Mouse (Mus musculus): ENCODE results near the gene Hpn.

The Hpn gene

GRCm38 (mm10) chr7:31052636-31053434 is 62.3 kb downstream of the Hpn start:
- no peak for DNase-seq

DNA sequence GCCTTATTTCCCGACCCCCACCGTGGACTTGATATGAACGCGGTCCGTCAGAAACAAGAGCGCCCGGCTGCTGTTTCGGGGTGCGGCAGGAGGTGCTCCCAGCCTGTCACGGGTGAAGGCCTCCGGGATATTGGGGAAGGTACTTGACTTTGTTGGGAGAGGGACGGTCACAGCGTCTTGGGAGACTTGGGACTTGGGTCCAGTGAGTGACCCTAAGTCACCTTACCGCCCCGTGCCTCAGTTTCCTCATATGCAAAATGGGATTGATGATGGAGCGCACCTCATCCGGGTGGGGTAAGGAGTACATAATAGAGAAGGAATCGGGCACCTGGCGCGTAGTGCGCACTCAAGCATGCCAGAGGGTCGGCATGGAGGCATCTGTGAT is 62.8 kb downstream of the Hpn start:
- DNase-seq: no peak

DNA sequence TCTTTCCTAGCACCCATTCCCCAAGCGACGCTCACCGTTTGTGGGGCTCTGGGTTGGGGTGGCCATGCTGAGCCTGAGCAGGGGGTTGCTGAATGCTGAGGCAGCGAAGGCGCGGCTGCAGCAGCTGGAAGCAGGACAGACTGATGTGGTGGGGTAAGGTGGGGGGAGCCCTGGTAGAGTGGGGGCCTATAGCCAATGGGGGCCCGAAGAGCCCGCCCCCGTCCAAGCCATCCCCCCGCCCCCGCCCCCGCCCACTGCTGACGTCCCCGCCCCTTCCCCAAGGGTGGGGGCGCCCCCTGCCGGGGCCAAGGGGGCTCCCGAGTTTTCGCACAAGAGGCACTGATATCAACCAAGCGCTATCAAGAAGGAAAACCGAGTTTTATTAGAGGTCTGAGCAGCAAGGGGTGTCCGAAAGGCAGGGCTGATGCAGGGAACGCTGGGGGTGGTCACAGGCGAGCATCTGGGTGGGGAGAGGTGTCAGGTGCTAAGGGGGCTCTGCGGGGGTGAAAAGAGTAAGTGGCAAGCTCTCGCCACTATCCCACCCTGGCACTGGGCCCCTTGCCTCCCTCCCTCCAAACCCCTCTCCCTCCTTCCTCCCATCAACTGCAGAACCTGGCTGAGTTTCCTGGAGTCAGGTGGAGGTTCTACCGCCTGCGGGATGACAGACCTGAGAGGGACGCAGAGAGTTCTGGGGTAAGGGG is 63.6 kb downstream of the Hpn start, which contains the start of gene Fxyd7:
Fxyd7 (minus strand) TSS at position 147 of the 701 bp plus-strand sequence.
- DNase-seq: no peak

DNA sequence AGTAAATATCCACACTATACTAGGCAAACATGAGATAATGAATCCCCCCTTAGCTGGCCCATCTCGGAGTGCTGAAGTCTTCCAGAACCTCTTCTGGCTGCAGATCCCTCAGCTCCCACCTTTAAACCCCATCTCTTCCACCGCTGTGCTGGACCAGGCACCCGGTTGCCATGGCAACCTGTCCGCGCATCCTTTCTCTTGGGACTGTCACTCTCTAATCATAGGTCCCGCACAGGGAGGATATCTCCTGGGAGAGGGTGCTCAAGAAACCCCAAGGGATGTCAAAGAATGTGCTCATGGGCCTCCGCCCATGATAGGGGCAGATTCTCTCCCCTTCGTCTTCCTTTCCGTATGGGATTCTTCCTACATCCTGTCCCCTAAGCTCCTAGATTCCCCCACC is 64.2 kb downstream of the Hpn start:
- no peak for DNase-seq

- no peak for DNase-seq
Observed at GRCm38 (mm10) chr7:31050487-31050886, 64.6 kb downstream of the Hpn start.

DNA sequence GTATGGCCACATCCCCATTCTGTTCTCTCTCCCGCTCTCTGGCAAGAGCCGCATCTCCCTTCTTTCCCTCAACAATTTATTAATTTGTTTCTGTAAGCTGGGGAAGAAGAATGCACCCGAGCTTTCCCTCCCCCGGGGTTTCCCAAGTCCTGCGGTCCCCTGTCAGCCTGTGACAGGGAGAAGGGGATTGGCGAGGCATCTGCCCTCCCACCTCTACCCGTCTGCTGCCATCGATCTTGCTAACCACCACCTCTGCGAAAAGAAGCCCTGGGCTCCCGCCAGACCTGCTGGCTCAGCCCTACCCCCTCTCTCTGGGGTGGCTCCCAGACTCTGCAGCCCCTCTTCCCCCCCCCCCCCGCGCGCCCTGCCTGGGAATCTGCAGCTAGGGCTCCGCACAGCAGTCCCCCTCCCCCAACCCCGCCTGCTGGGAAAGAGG is 65.2 kb downstream of the Hpn start:
- no peak for DNase-seq

- DNase-seq: no peak
Observed at GRCm38 (mm10) chr7:31049135-31049845, 65.8 kb downstream of the Hpn start.

Data from thymus, adult 18-20 months (tissue).